Mouse (Mus musculus): ENCODE results near the gene RPS10-NUDT3. TPM values are rescaled to one million over a fixed set of nuclear protein-coding genes. Genes with fewer than 3 reads are reported as not detected.

Gene RPS10-NUDT3
- polyA plus RNA-seq, 1 experiment, result not detected

GRCm38 (mm10) chr17:27603522-27604234, 31.3 kb downstream of the RPS10-NUDT3 start:
- TF ChIP-seq GATA1 (IDR thresholded peaks at IDR 0.05; ENCODE audit: low read length), result no peak
- no peak for TF ChIP-seq TAL1 (IDR thresholded peaks at IDR 0.05; ENCODE audit: low read length)
- Histone ChIP-seq H3K9me3 (ENCODE audit: control insufficient read depth, low read length) (no peaks in the 10 kb centered on the region), H3K36me3 (ENCODE audit: control insufficient read depth) (peaks cover 6% of the 10 kb centered on the region), H3K4me3 (replicated peaks) (no peak overlapping the region), H3K4me1 (ENCODE audit: control insufficient read depth) (peaks cover 29% of the 10 kb centered on the region), H3K27me3 (ENCODE audit: control insufficient read depth) (no peaks in the 10 kb centered on the region)

GRCm38 (mm10) chr17:27603036-27603435, 32.0 kb downstream of the RPS10-NUDT3 start:
- peaks cover 2% of the 10 kb centered on the region for H3K36me3 ChIP-seq (ENCODE audit: control insufficient read depth)
- no peaks in the 10 kb centered on the region for H3K9me3 ChIP-seq (ENCODE audit: control insufficient read depth, low read length)
- no peaks in the 10 kb centered on the region for H3K27me3 ChIP-seq (ENCODE audit: control insufficient read depth)
- TF ChIP-seq TAL1 (IDR thresholded peaks at IDR 0.05; ENCODE audit: low read length) (no peak), GATA1 (IDR thresholded peaks at IDR 0.05; ENCODE audit: low read length) (no peak)
- no peak overlapping the region for H3K4me3 ChIP-seq (replicated peaks)
- H3K4me1 ChIP-seq (ENCODE audit: control insufficient read depth), result peaks cover 29% of the 10 kb centered on the region

GRCm38 (mm10) chr17:27600869-27601268, 34.2 kb downstream of the RPS10-NUDT3 start:
- Histone ChIP-seq H3K9me3 (ENCODE audit: control insufficient read depth, low read length) (no peaks in the 10 kb centered on the region), H3K4me3 (replicated peaks) (no peak overlapping the region), H3K36me3 (ENCODE audit: control insufficient read depth) (peaks cover 14% of the 10 kb centered on the region), H3K4me1 (ENCODE audit: control insufficient read depth) (peaks cover 27% of the 10 kb centered on the region), H3K27me3 (ENCODE audit: control insufficient read depth) (no peaks in the 10 kb centered on the region)
- TF ChIP-seq GATA1 (IDR thresholded peaks at IDR 0.05; ENCODE audit: low read length), result no peak
- TF ChIP-seq TAL1 (IDR thresholded peaks at IDR 0.05; ENCODE audit: low read length), result no peak

- Histone ChIP-seq H3K4me3 (replicated peaks) (no peak overlapping the region), H3K27me3 (ENCODE audit: control insufficient read depth) (no peaks in the 10 kb centered on the region), H3K36me3 (ENCODE audit: control insufficient read depth) (peaks cover 19% of the 10 kb centered on the region), H3K4me1 (ENCODE audit: control insufficient read depth) (peaks cover 26% of the 10 kb centered on the region), H3K9me3 (ENCODE audit: control insufficient read depth, low read length) (no peaks in the 10 kb centered on the region)
- no peak for TF ChIP-seq GATA1 (IDR thresholded peaks at IDR 0.05; ENCODE audit: low read length)
- TF ChIP-seq TAL1 (IDR thresholded peaks at IDR 0.05; ENCODE audit: low read length), result no peak
Measured at GRCm38 (mm10) chr17:27600286-27600685, 34.7 kb downstream of the RPS10-NUDT3 start.

- Histone ChIP-seq H3K27me3 (ENCODE audit: control insufficient read depth) (no peaks in the 10 kb centered on the region), H3K9me3 (ENCODE audit: control insufficient read depth, low read length) (no peaks in the 10 kb centered on the region), H3K4me3 (replicated peaks) (no peak overlapping the region), H3K4me1 (ENCODE audit: control insufficient read depth) (peaks cover 2% of the 10 kb centered on the region; the same call in 1 of the 2 replicates), H3K36me3 (ENCODE audit: control insufficient read depth) (peaks cover 42% of the 10 kb centered on the region)
- no peak for TF ChIP-seq TAL1 (IDR thresholded peaks at IDR 0.05; ENCODE audit: low read length)
Measured at GRCm38 (mm10) chr17:27596376-27597190, 38.4 kb downstream of the RPS10-NUDT3 start.

- H3K27me3 ChIP-seq (ENCODE audit: control insufficient read depth), result no peaks in the 10 kb centered on the region
- H3K36me3 ChIP-seq (ENCODE audit: control insufficient read depth), result peaks cover 47% of the 10 kb centered on the region
- TF ChIP-seq GATA1 (IDR thresholded peaks at IDR 0.05; ENCODE audit: low read length), result no peak
- TF ChIP-seq TAL1 (IDR thresholded peaks at IDR 0.05; ENCODE audit: low read length), result no peak
- no peaks in the 10 kb centered on the region for H3K9me3 ChIP-seq (ENCODE audit: control insufficient read depth, low read length)
- no peak overlapping the region for H3K4me3 ChIP-seq (replicated peaks)
- H3K4me1 ChIP-seq (ENCODE audit: control insufficient read depth), result no peaks in the 10 kb centered on the region; the same call in 1 of the 2 replicates
Measured at GRCm38 (mm10) chr17:27595659-27596375, 39.2 kb downstream of the RPS10-NUDT3 start.

GRCm38 (mm10) chr17:27592565-27592910, 42.5 kb downstream of the RPS10-NUDT3 start:
- Histone ChIP-seq H3K4me3 (replicated peaks) (no peak overlapping the region), H3K27me3 (ENCODE audit: control insufficient read depth) (no peaks in the 10 kb centered on the region), H3K36me3 (ENCODE audit: control insufficient read depth) (peaks cover 63% of the 10 kb centered on the region), H3K9me3 (ENCODE audit: control insufficient read depth, low read length) (no peaks in the 10 kb centered on the region), H3K4me1 (ENCODE audit: control insufficient read depth) (peaks cover 4% of the 10 kb centered on the region)
- TF ChIP-seq TAL1 (IDR thresholded peaks at IDR 0.05; ENCODE audit: low read length), result no peak
- no peak for TF ChIP-seq GATA1 (IDR thresholded peaks at IDR 0.05; ENCODE audit: low read length)

GRCm38 (mm10) chr17:27591826-27592564, 43.0 kb downstream of the RPS10-NUDT3 start:
- peaks cover 64% of the 10 kb centered on the region for H3K36me3 ChIP-seq (ENCODE audit: control insufficient read depth)
- no peak overlapping the region for H3K4me3 ChIP-seq (replicated peaks)
- H3K4me1 ChIP-seq (ENCODE audit: control insufficient read depth), result peaks cover 4% of the 10 kb centered on the region
- no peaks in the 10 kb centered on the region for H3K27me3 ChIP-seq (ENCODE audit: control insufficient read depth)
- no peaks in the 10 kb centered on the region for H3K9me3 ChIP-seq (ENCODE audit: control insufficient read depth, low read length)
- no peak for TF ChIP-seq TAL1 (IDR thresholded peaks at IDR 0.05; ENCODE audit: low read length)
- no peak for TF ChIP-seq GATA1 (IDR thresholded peaks at IDR 0.05; ENCODE audit: low read length)

All from erythroblast, embryonic 14.5 days (primary cell).